Mouse (Mus musculus) lung, embryonic 16.5 days (tissue): ENCODE measurements around the gene Pxmp4. TPM values are rescaled to one million over a fixed set of nuclear protein-coding genes. Genes with fewer than 3 reads are reported as not detected.
A peak's percentile ranks its signal among the peaks of the same experiment; 100 is the strongest.

Source experiments
- ATAC-seq: fragments of 200-750 bp; cut with Nextera tagmentation; 2 replicates; pipeline ENCODE4 v1.8.0; 2017; ENCODE audit warnings: low read depth, mild to moderate bottlenecking, moderate library complexity
- H3K27ac ChIP-seq: fragments of 300-500 bp; sonication (generic); 2 replicates; pipeline ENCODE4 v1.5.1; 2014; ENCODE audit warnings: mild to moderate bottlenecking, control low read depth, low read length
- H3K27me3 ChIP-seq: fragments of 300-500 bp; sonication (generic); 2 replicates; pipeline ENCODE4 v1.6.1; 2014; ENCODE audit warnings: low read depth, low read length, mixed read lengths; ENCODE audit not compliant: control insufficient read depth, insufficient read depth
- H3K36me3 ChIP-seq: fragments of 300-500 bp; sonication (generic); 2 replicates; pipeline ENCODE4 v1.6.1; 2014; ENCODE audit warnings: low read length; ENCODE audit not compliant: control insufficient read depth, insufficient read depth
- H3K4me1 ChIP-seq: fragments of 300-500 bp; sonication (generic); replicated peaks from 2 replicates; pipeline ENCODE4 v1.6.1; 2014; ENCODE audit warnings: low read length, mixed read lengths; ENCODE audit not compliant: control insufficient read depth, insufficient read depth
- H3K4me2 ChIP-seq: fragments of 300-500 bp; sonication (generic); 2 replicates; pipeline ENCODE4 v1.6.1; 2014; ENCODE audit warnings: low read depth, low read length, control low read depth
- H3K4me3 ChIP-seq: fragments of 300-500 bp; sonication (generic); 2 replicates; pipeline ENCODE4 v1.5.1; 2014; ENCODE audit warnings: mild to moderate bottlenecking, low read length, control low read depth
- H3K9ac ChIP-seq: fragments of 300-500 bp; sonication (generic); 2 replicates; pipeline ENCODE4 v1.6.1; 2014; ENCODE audit warnings: low read length, control low read depth
- H3K9me3 ChIP-seq: fragments of 300-500 bp; sonication (generic); 2 replicates; pipeline ENCODE4 v1.6.1; 2016; ENCODE audit warnings: low read length; ENCODE audit not compliant: control insufficient read depth
- WGBS: fragments of 180-500 bp; shearing (Covaris S2); extraction: QIAGEN DNeasy Blood & Tissue Kit; methylation state at CpG from one replicate; pipeline ENCODE4 v1.1.7; 2014; 5-methylcytosine and 5-hydroxymethylcytosine counted together
- polyA plus RNA-seq: library from polyadenylated mRNA; unstranded; fragments of >200 nt; fragmentation: Nextera tagmentation; extraction: Ambion mirVana; gene quantifications from 2 replicates; pipeline ENCODE4 v1.2.1, GENCODE M21; 2015

The Pxmp4 gene
- 31.4 and 33.1 TPM in 2 replicates for polyA plus RNA-seq

GRCm38 (mm10) chr2:154603638-154604153 lies at the start of gene Pxmp4:
Gene Pxmp4, minus strand, starts transcription at chr2:154603708.
- Histone ChIP-seq H3K27ac (peak within 1 kb of the TSS; percentile 60), H3K9me3 (no peaks in the 10 kb centered on the region), H3K36me3 (no peaks in the 10 kb centered on the region), H3K4me2 (peak within 1 kb of the TSS; percentile 67), H3K27me3 (no peaks in the 10 kb centered on the region), H3K4me3 (peak within 1 kb of the TSS; percentile 78), H3K9ac (peak within 1 kb of the TSS; percentile 86), H3K4me1 (peaks cover 6% of the 10 kb centered on the region; the same call in 1 of the 2 replicates)
- ATAC-seq = peak; percentile 100
- under 1% methylated on average over 13 of the region's 13 CpGs for WGBS

- no peaks in the 10 kb centered on the region for H3K36me3 ChIP-seq
- H3K4me3 ChIP-seq = no peak within 1 kb of the TSS
- peak within 1 kb of the TSS; percentile 55 for H3K9ac ChIP-seq
- H3K27ac ChIP-seq = peak within 1 kb of the TSS; percentile 93
- 0 out of 2 replicates have a peak, but pooled peaks cover 3% of the 10 kb centered on the region for H3K4me1 ChIP-seq
- H3K9me3 ChIP-seq = no peaks in the 10 kb centered on the region
- peak within 1 kb of the TSS; percentile 43 for H3K4me2 ChIP-seq
- ATAC-seq = peak; percentile 78
- H3K27me3 ChIP-seq = no peaks in the 10 kb centered on the region
- 33% methylated on average over 8 of the region's 8 CpGs for WGBS
Measured at GRCm38 (mm10) chr2:154651363-154651762, 47.9 kb upstream of the Pxmp4 start, which contains the start of gene Chmp4b. Gene Chmp4b, plus strand, starts transcription at chr2:154651705.

- Histone ChIP-seq H3K9ac (no peak overlapping the region), H3K9me3 (no peaks in the 10 kb centered on the region), H3K4me1 (no peaks in the 10 kb centered on the region), H3K27me3 (no peaks in the 10 kb centered on the region), H3K27ac (peak overlapping the region; percentile 93), H3K36me3 (no peaks in the 10 kb centered on the region), H3K4me3 (no peak overlapping the region), H3K4me2 (no peak overlapping the region)
- 65% methylated on average over 3 of the region's 3 CpGs for WGBS
- ATAC-seq = no peak
Measured at GRCm38 (mm10) chr2:154650404-154650803, 46.9 kb upstream of the Pxmp4 start.

GRCm38 (mm10) chr2:154648086-154648485 lies 44.6 kb upstream of the Pxmp4 start:
- ATAC-seq = no peak
- H3K4me2 ChIP-seq = no peak overlapping the region
- no peak overlapping the region for H3K9ac ChIP-seq
- no peak overlapping the region for H3K27ac ChIP-seq
- H3K9me3 ChIP-seq = no peaks in the 10 kb centered on the region
- H3K4me3 ChIP-seq = no peak overlapping the region
- H3K36me3 ChIP-seq = 0 out of 2 replicates have a peak, but pooled peaks cover 2% of the 10 kb centered on the region
- H3K4me1 ChIP-seq = no peaks in the 10 kb centered on the region
- 31% methylated on average over 3 of the region's 3 CpGs for WGBS
- H3K27me3 ChIP-seq = no peaks in the 10 kb centered on the region

GRCm38 (mm10) chr2:154646634-154647033 lies 43.1 kb upstream of the Pxmp4 start:
- Histone ChIP-seq H3K4me1 (no peaks in the 10 kb centered on the region; the same call in 1 of the 2 replicates), H3K4me2 (no peak overlapping the region), H3K27me3 (no peaks in the 10 kb centered on the region), H3K36me3 (0 out of 2 replicates have a peak, but pooled peaks cover 2% of the 10 kb centered on the region), H3K4me3 (no peak overlapping the region), H3K27ac (no peak overlapping the region), H3K9ac (no peak overlapping the region), H3K9me3 (no peaks in the 10 kb centered on the region)
- WGBS = 82% methylated on average over 5 of the region's 5 CpGs
- ATAC-seq = no peak

GRCm38 (mm10) chr2:154642712-154643385 lies 39.3 kb upstream of the Pxmp4 start:
- peak overlapping the region; percentile 83 for H3K27ac ChIP-seq
- WGBS = 63% methylated on average over 6 of the region's 6 CpGs
- H3K4me3 ChIP-seq = no peak overlapping the region
- no peaks in the 10 kb centered on the region for H3K27me3 ChIP-seq
- H3K9ac ChIP-seq = no peak overlapping the region
- peaks cover 3% of the 10 kb centered on the region; the same call in 1 of the 2 replicates for H3K9me3 ChIP-seq
- no peak for ATAC-seq
- peaks cover 2% of the 10 kb centered on the region; the same call in 1 of the 2 replicates for H3K4me1 ChIP-seq
- no peak overlapping the region for H3K4me2 ChIP-seq
- H3K36me3 ChIP-seq = peaks cover 10% of the 10 kb centered on the region

GRCm38 (mm10) chr2:154642005-154642459 lies 38.5 kb upstream of the Pxmp4 start:
- H3K9ac ChIP-seq = 0 out of 2 replicates have a peak overlapping the region, but pooled peaks have one; percentile 10
- peak overlapping the region; percentile 26; the same call in 1 of the 2 replicates for H3K4me2 ChIP-seq
- peaks cover 12% of the 10 kb centered on the region for H3K36me3 ChIP-seq
- whole genome bisulfite sequencing = 67% methylated on average over 9 of the region's 9 CpGs
- H3K27me3 ChIP-seq = no peaks in the 10 kb centered on the region
- no peak overlapping the region for H3K4me3 ChIP-seq
- peaks cover 2% of the 10 kb centered on the region; the same call in 1 of the 2 replicates for H3K4me1 ChIP-seq
- H3K9me3 ChIP-seq = peaks cover 3% of the 10 kb centered on the region; the same call in 1 of the 2 replicates
- H3K27ac ChIP-seq = peak overlapping the region; percentile 83
- ATAC-seq = peak; percentile 62

GRCm38 (mm10) chr2:154641176-154641575 lies 37.7 kb upstream of the Pxmp4 start:
- Histone ChIP-seq H3K4me3 (no peak overlapping the region), H3K9ac (no peak overlapping the region), H3K36me3 (peaks cover 12% of the 10 kb centered on the region), H3K4me1 (peaks cover 2% of the 10 kb centered on the region; the same call in 1 of the 2 replicates), H3K27me3 (no peaks in the 10 kb centered on the region), H3K27ac (peak overlapping the region; percentile 55), H3K4me2 (no peak overlapping the region), H3K9me3 (peaks cover 3% of the 10 kb centered on the region; the same call in 1 of the 2 replicates)
- WGBS = 51% methylated on average over 8 of the region's 8 CpGs
- peak; percentile 67; the same call in 1 of the 2 replicates for ATAC-seq

GRCm38 (mm10) chr2:154639115-154639514 lies 35.6 kb upstream of the Pxmp4 start:
- H3K36me3 ChIP-seq = peaks cover 10% of the 10 kb centered on the region
- WGBS = 91% methylated on average over 4 of the region's 4 CpGs
- H3K4me1 ChIP-seq = peaks cover 2% of the 10 kb centered on the region; the same call in 1 of the 2 replicates

More at GRCm38 (mm10) chr2:154639115-154639514, 35.6 kb upstream of the Pxmp4 start:
- no peaks in the 10 kb centered on the region for H3K27me3 ChIP-seq
- H3K4me3 ChIP-seq = no peak overlapping the region
- H3K9me3 ChIP-seq = peaks cover 3% of the 10 kb centered on the region; the same call in 1 of the 2 replicates
- H3K27ac ChIP-seq = no peak overlapping the region
- H3K9ac ChIP-seq = no peak overlapping the region
- ATAC-seq = no peak
- no peak overlapping the region for H3K4me2 ChIP-seq
